Mouse (Mus musculus) cortical plate, adult 2 months (tissue): ENCODE measurements at regions not wholly inside any gene's neighbourhood (a gene's known extent, or its start where the extent isn't known, plus 50 kb on each side); places are given as distances from the start of the nearest gene placed in this dataset.

Experiments used
- H3K27ac ChIP-seq: fragments of 200-500 bp; 2 replicates; pipeline ENCODE4 v1.5.1; 2012; ENCODE audit warnings: low read length, control low read depth, inconsistent platforms; ENCODE audit not compliant: insufficient read depth
- H3K4me1 ChIP-seq: fragments of 200-500 bp; 2 replicates; pipeline ENCODE4 v1.6.1; 2011; ENCODE audit warnings: low read length; ENCODE audit not compliant: control insufficient read depth, insufficient read depth
- H3K4me3 ChIP-seq: fragments of 200-500 bp; 2 replicates; pipeline ENCODE4 v1.5.1; 2011; ENCODE audit warnings: mild to moderate bottlenecking, low read length, control low read depth; ENCODE audit not compliant: insufficient read depth
- CTCF ChIP-seq: fragments of 200-500 bp; IDR thresholded peaks from 2 replicates; pipeline ENCODE4 v1.5.1; 2011; ENCODE audit warnings: mild to moderate bottlenecking, control low read depth, low read length; ENCODE audit not compliant: insufficient read depth; ENCODE audit errors: extremely low read depth
- POLR2A ChIP-seq: fragments of 200-500 bp; IDR thresholded peaks from 2 replicates; pipeline ENCODE4 v1.6.1; 2011; ENCODE audit warnings: mild to moderate bottlenecking, low read length, control low read depth; ENCODE audit not compliant: insufficient read depth; ENCODE audit errors: extremely low read depth

DNA sequence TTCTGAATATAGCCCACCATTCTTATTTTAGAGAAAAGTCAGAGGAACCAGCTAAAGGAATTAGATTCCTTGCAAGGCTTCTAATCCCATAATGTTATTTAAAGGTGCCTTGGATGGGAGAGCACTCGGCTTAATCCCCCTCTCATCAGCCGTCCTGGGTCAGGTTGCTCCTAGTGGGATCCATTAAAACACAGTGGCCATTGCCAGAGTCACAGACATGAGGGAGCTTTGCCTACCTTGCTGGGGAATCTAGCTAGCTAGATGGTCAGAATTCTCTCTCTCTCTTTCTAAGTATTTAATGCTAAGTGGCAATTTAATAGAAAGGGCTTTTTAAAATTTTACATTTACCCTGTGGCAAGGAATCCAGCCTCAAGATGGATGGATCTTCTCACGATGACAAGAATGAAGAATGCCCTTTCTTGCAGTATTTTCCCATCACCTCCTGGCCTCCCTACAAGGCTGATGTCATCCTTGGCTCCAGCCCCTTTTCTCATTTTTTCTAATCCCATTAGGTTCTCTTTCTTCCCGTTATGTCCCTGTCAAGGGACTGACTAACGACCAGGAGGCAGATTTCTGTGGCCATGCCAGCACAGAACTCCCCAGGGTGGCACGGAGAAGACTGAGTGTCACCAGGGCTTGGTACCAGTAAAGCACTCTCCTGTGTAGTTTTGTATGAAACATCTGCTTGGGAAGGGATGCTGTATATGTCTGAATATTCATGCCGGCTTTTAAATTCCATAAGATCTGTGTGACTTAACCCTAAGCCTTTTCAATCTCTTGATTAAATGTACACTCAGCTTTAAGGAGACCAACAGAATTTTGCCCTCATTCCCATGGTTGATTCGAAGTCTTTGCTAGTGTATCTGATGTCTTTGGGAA lies 124.0 kb upstream of the Ubash3b start:
- Histone ChIP-seq H3K27ac (no peak overlapping the region), H3K4me1 (no peaks in the 10 kb centered on the region), H3K4me3 (no peak overlapping the region)
- no peak for TF ChIP-seq POLR2A
- no peak for TF ChIP-seq CTCF

DNA sequence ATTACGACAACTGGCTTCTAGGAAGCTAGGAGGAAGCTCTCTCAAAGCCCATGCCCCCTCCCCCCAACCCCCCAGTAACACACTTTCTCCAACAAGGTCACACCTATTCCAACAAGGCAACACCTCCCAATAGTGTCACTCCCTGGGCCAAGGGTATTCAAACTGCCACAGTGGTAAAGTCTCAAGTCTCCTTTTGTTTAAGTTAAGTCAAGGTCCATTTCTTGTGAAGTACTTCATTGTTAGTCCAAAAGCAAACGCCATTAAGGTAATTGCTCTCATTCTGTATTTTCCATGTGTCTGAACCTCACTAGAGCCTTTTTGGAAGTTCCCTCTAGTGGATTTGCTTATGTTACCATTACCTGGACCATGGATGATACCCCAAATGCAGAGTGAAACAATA lies 116.2 kb upstream of the Ubash3b start:
- TF ChIP-seq POLR2A (no peak), CTCF (no peak)
- Histone ChIP-seq H3K27ac (no peak overlapping the region), H3K4me3 (no peak overlapping the region), H3K4me1 (no peaks in the 10 kb centered on the region)

DNA sequence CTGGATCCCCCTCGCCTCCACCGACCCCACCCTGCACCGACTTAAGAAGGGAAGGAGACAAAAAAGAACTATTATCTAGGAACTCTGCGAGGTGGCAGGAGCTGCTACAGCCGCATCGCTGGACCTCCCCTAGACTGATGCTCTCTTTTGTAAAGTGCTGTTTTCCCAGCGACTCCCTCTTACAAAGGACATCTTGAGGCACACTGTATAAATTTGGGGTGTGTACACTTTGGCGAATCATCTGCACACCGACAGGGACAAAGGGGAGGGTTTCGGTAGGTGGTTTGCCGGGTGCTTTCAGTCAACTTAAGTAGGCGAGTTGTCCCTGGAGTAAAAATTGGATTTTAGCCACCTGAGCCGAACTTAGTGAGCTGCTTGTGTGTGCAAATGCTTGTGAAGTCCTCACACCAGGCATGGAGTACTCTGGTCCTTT lies 112.4 kb upstream of the Ubash3b start:
- peak overlapping the region; percentile 22; the same call in 1 of the 2 replicates for H3K4me3 ChIP-seq
- no peak overlapping the region for H3K27ac ChIP-seq
- TF ChIP-seq CTCF = no peak
- TF ChIP-seq POLR2A = no peak
- no peaks in the 10 kb centered on the region for H3K4me1 ChIP-seq

- Histone ChIP-seq H3K4me3 (peak overlapping the region; percentile 22), H3K27ac (no peak overlapping the region), H3K4me1 (no peaks in the 10 kb centered on the region)
- TF ChIP-seq POLR2A = no peak
- TF ChIP-seq CTCF = no peak
Measured at GRCm38 (mm10) chr9:41273171-41273781, 111.8 kb upstream of the Ubash3b start.

DNA sequence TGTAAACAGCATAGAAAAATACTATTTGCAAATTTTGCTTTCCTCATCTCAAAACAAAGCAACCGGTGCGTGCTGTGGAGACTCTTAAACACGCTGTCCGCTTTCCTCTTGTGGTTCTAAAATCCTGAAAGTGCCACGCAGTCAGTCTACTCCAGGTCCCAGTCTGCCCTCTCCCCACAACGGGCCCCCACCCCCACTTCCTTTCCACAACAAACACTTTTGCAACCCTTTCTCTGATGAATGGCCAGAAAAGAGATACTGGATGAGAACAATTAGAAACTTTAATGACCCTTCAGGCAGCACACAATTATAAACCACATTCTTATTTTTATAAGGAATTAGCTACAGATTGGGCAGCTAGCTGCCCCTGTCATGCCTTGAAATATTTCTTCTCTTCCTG lies 111.1 kb upstream of the Ubash3b start:
- no peak for TF ChIP-seq CTCF
- no peak for TF ChIP-seq POLR2A
- Histone ChIP-seq H3K4me3 (no peak overlapping the region; the same call in 1 of the 2 replicates), H3K27ac (no peak overlapping the region), H3K4me1 (no peaks in the 10 kb centered on the region)

DNA sequence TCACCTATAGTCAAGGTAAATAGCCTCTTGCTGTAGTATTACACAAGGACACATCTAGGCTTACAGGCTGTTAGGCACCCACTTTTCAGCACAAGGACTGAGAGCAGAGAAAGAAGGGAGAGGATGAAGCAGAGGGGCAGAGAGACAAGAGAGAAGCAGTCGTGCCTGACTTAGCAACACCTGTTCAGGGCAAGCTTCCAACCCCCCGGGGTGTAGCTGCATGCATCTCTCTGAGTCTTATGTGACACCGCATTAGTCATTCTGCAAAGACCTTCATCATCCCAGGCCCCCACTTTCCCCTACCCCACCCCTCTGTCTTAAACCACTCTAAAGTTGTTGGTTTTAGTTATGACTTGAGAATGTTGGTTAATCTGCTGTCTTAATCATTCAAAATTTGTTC lies 106.6 kb upstream of the Ubash3b start:
- H3K4me1 ChIP-seq = no peaks in the 10 kb centered on the region
- no peak for TF ChIP-seq CTCF
- no peak for TF ChIP-seq POLR2A
- H3K4me3 ChIP-seq = no peak overlapping the region
- no peak overlapping the region for H3K27ac ChIP-seq

DNA sequence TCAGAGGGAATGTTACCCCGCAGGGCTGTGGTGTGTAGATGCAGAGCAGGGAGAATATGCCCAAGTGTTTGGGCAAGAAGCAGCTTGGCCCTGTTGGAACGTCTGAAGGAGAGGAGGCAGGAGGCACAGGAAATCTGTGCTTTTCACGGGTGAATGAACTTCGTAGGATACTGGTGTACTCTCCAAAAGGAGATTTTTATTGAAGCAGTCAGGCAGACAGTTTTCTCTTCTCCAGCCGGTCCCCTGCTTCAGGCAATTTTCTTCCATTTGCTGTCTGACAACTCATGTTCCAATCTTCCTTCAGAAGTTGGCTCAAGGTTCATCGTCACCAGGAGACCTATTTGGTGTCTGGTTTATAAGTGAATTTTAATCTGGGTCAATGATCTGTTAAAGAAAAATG lies 103.0 kb upstream of the Ubash3b start:
- Histone ChIP-seq H3K27ac (no peak overlapping the region), H3K4me1 (no peaks in the 10 kb centered on the region), H3K4me3 (no peak overlapping the region)
- TF ChIP-seq CTCF = no peak
- TF ChIP-seq POLR2A = no peak

- no peak overlapping the region for H3K4me3 ChIP-seq
- no peak for TF ChIP-seq CTCF
- no peak overlapping the region for H3K27ac ChIP-seq
- H3K4me1 ChIP-seq = no peaks in the 10 kb centered on the region
Measured at GRCm38 (mm10) chr9:41257244-41257643, 95.7 kb upstream of the Ubash3b start.

GRCm38 (mm10) chr9:41242372-41242771 lies 80.9 kb upstream of the Ubash3b start:
- no peak overlapping the region for H3K27ac ChIP-seq
- no peak overlapping the region for H3K4me3 ChIP-seq
- H3K4me1 ChIP-seq = no peaks in the 10 kb centered on the region
- TF ChIP-seq POLR2A = no peak
- TF ChIP-seq CTCF = no peak

- H3K4me3 ChIP-seq = no peak overlapping the region
- no peak for TF ChIP-seq CTCF
- TF ChIP-seq POLR2A = no peak
- no peak overlapping the region for H3K27ac ChIP-seq
- H3K4me1 ChIP-seq = no peaks in the 10 kb centered on the region
Measured at GRCm38 (mm10) chr9:41239097-41239451, 77.6 kb upstream of the Ubash3b start.
